Mouse (Mus musculus) embryo, embryonic 9.5 days (tissue): Measurements from ENCODE around the gene Ptprj.
A peak's percentile ranks its signal among the peaks of the same experiment; 100 is the strongest.

Experiments
- DNase-seq: peaks from one replicate; pipeline ENCODE4 v3.0.0-alpha.2; 2017; ENCODE audit errors: extremely low spot score

Gene Ptprj

GRCm38 (mm10) chr2:90580236-90581005, at the start of gene Ptprj:
Ptprj (minus strand) TSS chr2:90580647.
- peak; percentile 81 for DNase-seq

DNA sequence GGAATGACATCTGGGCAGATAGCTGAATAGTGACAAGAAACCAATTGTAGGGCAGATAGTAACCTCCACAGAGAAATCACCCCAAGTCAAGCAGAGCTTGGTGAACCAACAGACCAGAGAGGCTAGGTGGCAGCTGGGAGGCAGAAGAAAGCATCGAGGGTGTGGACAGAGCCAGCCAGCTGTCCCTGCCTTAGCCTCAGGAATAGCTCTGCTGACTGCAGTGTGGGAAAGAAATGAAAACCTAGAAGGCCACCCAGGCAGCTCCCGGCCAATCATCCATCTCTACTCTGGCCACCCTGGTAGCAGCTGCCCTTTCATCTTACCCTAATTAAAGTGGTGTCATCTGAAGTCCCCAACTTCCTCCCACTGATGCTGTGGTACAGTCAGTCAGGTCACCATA, 49.1 kb upstream of the Ptprj start:
- DNase-seq: peak; percentile 8

DNA sequence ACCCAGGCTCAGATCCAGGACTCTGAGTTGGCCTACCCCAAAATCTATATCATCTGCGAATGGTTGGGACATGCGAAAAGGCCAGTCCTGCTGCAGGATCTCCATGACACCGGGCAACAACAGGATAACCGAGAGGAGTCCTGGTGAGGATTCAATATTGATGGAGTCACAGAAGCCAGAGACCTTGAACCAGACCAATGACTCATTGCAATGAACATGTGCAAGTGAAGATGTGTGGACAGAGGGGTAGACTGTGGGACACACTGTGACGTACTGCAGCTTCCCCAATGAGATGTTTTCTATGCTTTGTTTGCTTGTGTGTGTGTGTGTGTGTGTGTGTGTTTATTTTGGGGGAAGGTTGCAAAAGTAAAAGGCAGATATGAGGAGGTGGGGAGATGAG, 47.8 kb upstream of the Ptprj start:
- DNase-seq: no peak

- peak; percentile 60 for DNase-seq
Observed at GRCm38 (mm10) chr2:90624920-90625319, 44.5 kb upstream of the Ptprj start.

DNA sequence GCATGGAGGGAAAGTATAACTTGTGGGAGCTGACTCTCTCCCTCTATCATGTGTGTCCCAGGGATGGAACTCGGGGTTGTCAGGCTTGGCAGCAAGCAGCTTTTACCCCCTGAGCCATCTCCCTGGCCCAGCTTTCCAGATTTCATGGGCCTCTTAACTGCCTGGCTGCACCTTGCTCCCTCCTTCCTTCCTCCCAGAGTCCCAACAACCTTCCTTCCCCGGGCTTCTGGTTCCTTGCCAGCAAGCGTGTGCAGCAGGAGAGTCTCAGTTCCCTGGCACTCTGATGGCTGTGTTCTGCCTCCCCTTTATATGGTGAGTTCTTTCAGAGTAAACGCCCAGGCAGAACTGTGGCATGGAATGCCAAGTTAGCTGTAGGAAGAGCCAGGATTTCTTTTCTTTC, 43.9 kb upstream of the Ptprj start:
- DNase-seq: no peak

GRCm38 (mm10) chr2:90620815-90621214, 40.4 kb upstream of the Ptprj start:
- no peak for DNase-seq

- no peak for DNase-seq
Observed at GRCm38 (mm10) chr2:90619648-90620047, 39.2 kb upstream of the Ptprj start.

- no peak for DNase-seq
Observed at GRCm38 (mm10) chr2:90614651-90615171, 34.3 kb upstream of the Ptprj start.

DNA sequence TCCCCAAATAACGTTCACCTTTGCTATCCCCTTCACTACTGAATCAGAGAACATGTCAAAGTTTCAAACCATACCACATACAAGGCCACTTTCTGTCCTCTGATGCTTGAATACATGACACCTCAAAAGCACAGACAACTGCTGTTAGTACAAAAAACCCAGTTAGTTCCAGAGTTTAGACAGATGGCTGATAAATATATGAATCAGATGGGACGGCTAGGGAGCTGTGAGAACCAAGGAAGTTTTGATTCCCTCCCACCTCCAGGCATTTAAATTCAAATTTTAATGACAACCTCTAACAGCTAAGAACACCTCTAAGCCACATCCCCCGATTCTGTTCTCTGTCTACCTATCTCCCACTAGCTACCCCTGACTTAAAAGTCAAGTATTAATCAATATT, 33.1 kb upstream of the Ptprj start:
- no peak for DNase-seq

GRCm38 (mm10) chr2:90613006-90613405, 32.6 kb upstream of the Ptprj start:
- no peak for DNase-seq

DNA sequence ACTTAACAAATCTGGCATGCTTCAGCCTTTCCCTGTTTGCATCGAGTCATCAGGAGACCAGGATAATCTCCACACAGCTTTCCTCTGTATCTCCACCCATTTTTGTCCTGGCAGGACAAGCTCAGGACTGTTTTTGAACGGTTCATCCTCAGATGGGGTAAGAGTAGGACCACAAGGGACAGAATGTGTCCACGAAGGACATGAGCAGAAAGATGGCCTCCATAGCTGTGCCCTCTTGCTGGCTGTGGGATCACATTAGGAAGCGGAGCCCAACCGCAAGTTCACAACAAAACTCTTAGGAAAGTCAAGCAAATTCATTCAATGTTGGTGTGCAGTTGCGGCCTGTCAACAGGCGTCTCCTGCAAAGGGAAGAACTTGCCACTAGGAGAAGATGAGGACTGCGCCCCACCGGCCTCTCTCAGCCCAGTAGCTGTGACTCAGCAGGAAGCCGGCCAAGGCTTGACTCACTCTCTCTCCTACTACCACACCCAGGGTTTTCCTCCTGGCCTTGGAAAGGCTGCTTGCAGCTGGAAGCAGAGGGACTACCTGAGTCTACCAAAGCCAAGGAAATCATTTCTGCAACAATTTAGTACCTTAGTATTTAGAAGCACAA, 31.6 kb upstream of the Ptprj start:
- no peak for DNase-seq

GRCm38 (mm10) chr2:90601056-90601455, 20.6 kb upstream of the Ptprj start:
- no peak for DNase-seq

- DNase-seq: no peak
Observed at GRCm38 (mm10) chr2:90588141-90588540, 7.7 kb upstream of the Ptprj start.

GRCm38 (mm10) chr2:90584506-90584905, 4.1 kb upstream of the Ptprj start:
- DNase-seq: no peak

GRCm38 (mm10) chr2:90583628-90584131, 3.2 kb upstream of the Ptprj start:
- no peak for DNase-seq

GRCm38 (mm10) chr2:90582814-90583213, 2.4 kb upstream of the Ptprj start:
- DNase-seq: no peak

- DNase-seq: no peak
Observed at GRCm38 (mm10) chr2:90582311-90582710, 1.9 kb upstream of the Ptprj start.

GRCm38 (mm10) chr2:90581796-90582125, 1.3 kb upstream of the Ptprj start:
- no peak for DNase-seq

GRCm38 (mm10) chr2:90581006-90581795, 754 bp upstream of the Ptprj start:
- no peak for DNase-seq

DNA sequence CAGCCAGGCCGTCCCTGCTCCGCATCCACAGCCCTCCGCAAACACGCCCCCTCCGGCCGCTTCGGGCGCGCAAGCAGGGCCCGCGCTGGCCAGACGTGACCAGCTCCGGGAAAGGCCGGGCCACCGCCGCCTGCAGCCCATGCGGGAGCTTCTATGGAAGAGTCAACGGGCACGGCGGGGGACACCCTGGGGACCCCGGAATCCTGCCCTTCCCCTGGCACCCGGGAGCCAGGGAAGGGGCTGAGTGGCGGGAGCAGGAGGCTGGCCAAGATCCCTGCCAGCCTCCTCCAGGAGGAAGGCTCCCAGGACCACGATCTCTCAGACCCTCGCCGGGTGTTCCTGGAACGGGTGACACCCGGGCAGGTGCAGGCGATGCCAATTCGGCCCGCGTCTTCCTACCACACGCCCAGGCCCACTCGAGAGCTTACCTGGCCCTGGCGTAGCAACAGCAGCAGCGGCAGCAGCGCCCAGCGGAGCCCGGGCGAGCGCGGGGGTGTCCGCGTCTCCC, 665 bp downstream of the Ptprj start:
- DNase-seq: peak; percentile 84

- DNase-seq: no peak
Observed at GRCm38 (mm10) chr2:90579038-90579727, 1.3 kb downstream of the Ptprj start.
